Mouse (Mus musculus) hindbrain, postnatal 0 days (tissue): ENCODE results near the gene Ino80e. TPM values are rescaled to one million over a fixed set of nuclear protein-coding genes. Genes with fewer than 3 reads are reported as not detected.

Experiments
- ATAC-seq: fragments of 200-750 bp; cut with Nextera tagmentation; 2 replicates; pipeline ENCODE4 v1.8.0; 2017; ENCODE audit warnings: mild to moderate bottlenecking, moderate TSS enrichment, moderate library complexity
- DNase-seq: peaks from one replicate; pipeline ENCODE4 v3.0.0-alpha.2; 2015; ENCODE audit warnings: low spot score
- H3K27ac ChIP-seq: fragments of 300-500 bp; sonication (generic); 2 replicates; pipeline ENCODE4 v1.5.1; 2014; ENCODE audit warnings: mild to moderate bottlenecking
- H3K27me3 ChIP-seq: fragments of 300-500 bp; sonication (generic); 2 replicates; pipeline ENCODE4 v1.6.1; 2014; ENCODE audit warnings: low read length, mixed read lengths; ENCODE audit not compliant: insufficient read depth
- H3K36me3 ChIP-seq: fragments of 300-500 bp; sonication (generic); 2 replicates; pipeline ENCODE4 v1.6.1; 2014; ENCODE audit warnings: low read length, mixed read lengths; ENCODE audit not compliant: insufficient read depth
- H3K4me1 ChIP-seq: fragments of 300-500 bp; sonication (generic); 2 replicates; pipeline ENCODE4 v1.6.1; 2014; ENCODE audit warnings: antibody characterized with exemption, low read length, mixed read lengths; ENCODE audit not compliant: insufficient read depth
- H3K4me2 ChIP-seq: fragments of 300-500 bp; sonication (generic); 2 replicates; pipeline ENCODE4 v1.6.1; 2014; ENCODE audit warnings: low read depth, mild to moderate bottlenecking, low read length, moderate library complexity, mixed read lengths
- H3K4me3 ChIP-seq: fragments of 300-500 bp; sonication (generic); 2 replicates; pipeline ENCODE4 v1.5.1; 2014; ENCODE audit warnings: low read length
- H3K9ac ChIP-seq: fragments of 300-500 bp; sonication (generic); replicated peaks from 2 replicates; pipeline ENCODE4 v1.6.1; 2014; ENCODE audit warnings: mild to moderate bottlenecking, low read length, moderate library complexity, mixed read lengths
- H3K9me3 ChIP-seq: fragments of 300-500 bp; sonication (generic); 2 replicates; pipeline ENCODE4 v1.6.1; 2016; ENCODE audit warnings: low read length, mixed read lengths
- CTCF ChIP-seq: IDR thresholded peaks from 2 replicates; pipeline ENCODE4 v1.5.1; 2016; ENCODE audit warnings: antibody characterized with exemption, control low read depth, low read depth
- WGBS: fragments of 180-500 bp; shearing (Covaris S2); extraction: QIAGEN DNeasy Blood & Tissue Kit; methylation state at CpG from one replicate; pipeline ENCODE4 v1.1.7; 2014; 5-methylcytosine and 5-hydroxymethylcytosine counted together
- polyA plus RNA-seq: library from polyadenylated mRNA; unstranded; fragments of >200 nt; fragmentation: Nextera tagmentation; extraction: Ambion mirVana; gene quantifications from 2 replicates; pipeline ENCODE4 v1.2.1, GENCODE M21; 2015
- total RNA-seq: library from RNA; depleted of rRNA; stranded (reverse); fragments of >200 nt; gene quantifications from 2 replicates; pipeline ENCODE4 v1.2.3, GENCODE M21; 2014

Ino80e gene
- total and polyA plus RNA-seq, 2 experiments from 2014 or later, result 66.9 to 85.5 TPM

DNA sequence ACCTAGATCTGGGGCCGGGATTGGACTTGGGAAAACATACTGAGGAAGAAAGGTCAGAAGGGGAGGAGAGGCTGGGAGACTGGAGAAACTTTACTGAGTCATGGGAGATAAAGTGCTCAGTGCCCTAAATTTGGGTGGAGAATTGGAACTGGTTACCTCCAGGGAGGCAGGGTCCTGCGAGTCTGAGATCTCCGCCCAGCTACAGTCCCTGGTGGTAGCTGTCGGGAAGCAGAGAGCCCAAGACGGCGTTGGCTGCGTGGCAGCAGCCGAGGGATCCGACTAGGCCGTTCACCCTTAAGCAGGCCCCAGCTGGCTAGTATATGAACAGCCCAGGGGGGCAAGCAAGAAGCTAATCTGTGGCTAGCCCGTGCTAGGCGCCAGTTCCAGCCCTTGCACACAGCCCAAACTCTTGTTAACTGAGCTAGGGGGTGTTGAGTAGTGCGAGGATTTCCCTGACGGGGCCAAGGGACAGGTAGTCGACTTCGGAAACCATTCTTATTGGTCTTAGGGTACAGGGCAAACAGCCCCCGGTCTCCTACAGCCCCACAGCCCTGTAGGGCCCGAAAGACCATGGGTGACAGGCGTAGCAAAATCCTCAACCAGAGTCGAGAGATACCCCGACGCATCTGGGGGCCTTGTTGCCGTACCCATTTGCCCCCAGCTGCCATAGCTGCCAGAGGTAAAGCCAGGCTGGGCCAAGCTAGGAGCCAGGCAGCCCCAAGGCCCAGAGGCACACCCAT is 7.8 kb upstream of the Ino80e start:
- ATAC-seq (no peak), DNase-seq (no peak)
- Histone ChIP-seq H3K4me3 (no peak overlapping the region), H3K27me3 (no peaks in the 10 kb centered on the region), H3K4me1 (no peaks in the 10 kb centered on the region), H3K27ac (no peak overlapping the region), H3K36me3 (peaks cover 89% of the 10 kb centered on the region), H3K9ac (no peak overlapping the region), H3K4me2 (no peak overlapping the region), H3K9me3 (no peaks in the 10 kb centered on the region)
- 87% methylated on average over 23 of the region's 23 CpGs for whole genome bisulfite sequencing
- TF ChIP-seq CTCF, result no peak

DNA sequence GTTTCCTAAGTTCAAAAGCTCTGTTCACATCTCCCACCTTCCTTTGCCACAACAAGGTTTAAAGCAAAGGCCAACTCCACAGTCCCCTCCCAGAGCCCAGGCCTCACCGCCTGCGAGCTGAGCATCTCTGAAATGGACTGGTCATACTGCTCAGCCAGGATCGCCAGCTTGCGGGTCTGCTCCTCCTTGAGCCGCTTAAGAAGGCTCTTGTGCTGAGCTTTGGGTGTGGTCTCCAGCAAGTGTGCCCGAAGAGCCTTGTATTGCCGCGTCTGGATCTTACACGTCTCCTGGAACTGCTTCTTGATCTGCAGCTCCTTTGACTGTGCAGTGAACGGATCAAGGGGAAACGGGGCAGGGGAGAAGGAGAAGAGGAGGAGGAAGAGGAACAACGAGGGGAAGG is 5.8 kb upstream of the Ino80e start:
- WGBS, result 84% methylated on average over 12 of the region's 12 CpGs
- H3K4me2 ChIP-seq, result no peak overlapping the region
- no peak overlapping the region for H3K9ac ChIP-seq
- no peak overlapping the region for H3K4me3 ChIP-seq
- peaks cover 8% of the 10 kb centered on the region for H3K4me1 ChIP-seq
- H3K9me3 ChIP-seq, result no peaks in the 10 kb centered on the region
- TF ChIP-seq CTCF, result no peak
- H3K27ac ChIP-seq, result no peak overlapping the region
- peaks cover 69% of the 10 kb centered on the region for H3K36me3 ChIP-seq
- no peak for DNase-seq
- no peaks in the 10 kb centered on the region for H3K27me3 ChIP-seq
- no peak for ATAC-seq

DNA sequence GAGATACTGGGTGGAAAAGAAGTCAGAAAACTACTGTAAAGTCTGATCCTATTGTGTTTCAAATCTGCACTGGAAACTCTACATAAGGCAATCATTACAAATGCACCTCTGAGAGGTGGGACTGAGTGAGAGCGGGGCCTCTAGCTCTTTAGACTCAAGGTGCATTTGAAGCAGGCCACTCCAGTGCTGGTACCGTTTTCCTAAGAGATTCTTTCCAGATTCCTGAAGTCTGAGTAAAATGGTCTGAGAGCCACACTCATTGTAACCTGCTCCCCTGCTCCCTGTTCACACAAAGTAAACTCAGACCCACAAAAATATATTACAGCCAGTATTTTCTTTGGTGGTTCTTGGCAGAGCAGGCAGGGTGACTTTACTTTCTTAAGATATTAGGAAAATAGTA is 5.4 kb upstream of the Ino80e start:
- Histone ChIP-seq H3K9me3 (no peaks in the 10 kb centered on the region), H3K4me1 (peaks cover 11% of the 10 kb centered on the region), H3K27me3 (no peaks in the 10 kb centered on the region), H3K9ac (no peak overlapping the region), H3K27ac (no peak overlapping the region), H3K4me3 (no peak overlapping the region), H3K36me3 (peaks cover 65% of the 10 kb centered on the region), H3K4me2 (no peak overlapping the region)
- 95% methylated on average over 2 of the region's 2 CpGs for WGBS
- no peak for TF ChIP-seq CTCF
- no peak for ATAC-seq
- no peak for DNase-seq

DNA sequence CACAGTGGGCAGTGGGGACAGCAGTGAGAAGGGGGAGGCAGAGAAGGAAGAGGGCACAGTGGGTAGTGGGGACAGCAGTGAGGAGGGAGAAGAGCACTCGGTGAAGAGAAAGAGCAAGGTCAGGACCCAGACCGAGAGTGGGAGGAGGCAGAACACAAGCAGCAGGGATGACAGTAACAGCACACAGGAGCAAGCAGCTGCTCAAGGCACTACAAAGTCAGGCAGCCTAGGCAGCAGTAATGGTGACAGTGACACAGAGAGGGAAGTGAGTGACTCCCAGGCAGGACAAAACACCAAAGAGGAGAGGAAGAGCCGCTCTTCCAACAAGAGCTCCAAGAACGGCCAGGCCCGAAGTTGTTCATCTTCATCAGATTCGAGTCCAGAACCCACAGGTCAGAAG is 1.6 kb upstream of the Ino80e start:
- DNase-seq (no peak), ATAC-seq (no peak)
- H3K9me3 ChIP-seq, result no peaks in the 10 kb centered on the region
- TF ChIP-seq CTCF, result no peak
- WGBS, result 51% methylated on average over 6 of the region's 6 CpGs
- peak overlapping the region; percentile 80; the same call in 1 of the 2 replicates for H3K27ac ChIP-seq
- peak overlapping the region; percentile 56; the same call in 1 of the 2 replicates for H3K4me3 ChIP-seq
- H3K36me3 ChIP-seq, result peaks cover 28% of the 10 kb centered on the region; the same call in 1 of the 2 replicates
- H3K9ac ChIP-seq, result peak overlapping the region; percentile 59
- no peaks in the 10 kb centered on the region for H3K27me3 ChIP-seq
- H3K4me1 ChIP-seq, result peaks cover 12% of the 10 kb centered on the region
- H3K4me2 ChIP-seq, result peak overlapping the region; percentile 75

DNA sequence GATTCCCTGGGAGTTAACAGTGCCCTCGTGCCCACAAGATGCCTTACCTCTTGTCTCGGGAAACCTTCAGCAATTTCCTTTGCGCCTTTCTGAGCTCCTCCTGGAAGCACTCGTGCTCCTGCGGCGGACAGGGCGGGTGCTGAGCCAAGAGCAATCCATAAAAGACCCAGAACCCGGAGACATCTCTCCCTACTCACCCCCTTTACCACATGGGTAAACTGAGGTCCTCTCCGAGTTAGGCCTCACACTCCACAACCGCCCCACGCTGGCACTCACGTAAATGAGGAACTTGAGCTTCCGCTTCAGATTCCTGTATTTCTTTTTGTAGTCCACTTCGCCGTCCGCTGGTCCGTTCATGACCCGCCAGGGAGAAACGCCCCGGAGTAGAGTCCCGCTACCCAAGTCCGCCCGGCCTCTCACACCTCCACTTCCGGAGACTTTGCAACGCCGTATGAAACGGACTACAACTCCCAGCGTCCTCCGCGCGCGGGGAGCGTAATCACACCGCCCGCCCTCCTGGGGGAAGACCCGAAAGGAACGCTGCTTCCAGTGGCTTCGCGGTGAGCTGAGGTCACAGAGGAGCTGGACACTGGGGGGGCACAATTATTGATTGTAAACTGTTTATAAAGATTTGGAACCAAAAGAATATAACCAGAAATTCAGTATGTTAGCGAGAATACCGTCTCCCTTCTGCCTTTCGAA is 597 bp downstream of the Ino80e start, which contains the start of gene Hirip3:
TSS of gene Hirip3 (plus strand) at position 544 of the 702 bp plus-strand sequence.
- peaks cover 20% of the 10 kb centered on the region; the same call in 1 of the 2 replicates for H3K36me3 ChIP-seq
- peak within 1 kb of the TSS; percentile 80 for H3K27ac ChIP-seq
- WGBS, result 1% methylated on average over 42 of the region's 42 CpGs
- peak within 1 kb of the TSS; percentile 59 for H3K9ac ChIP-seq
- peak within 1 kb of the TSS; percentile 75 for H3K4me2 ChIP-seq
- H3K27me3 ChIP-seq, result no peaks in the 10 kb centered on the region
- ATAC-seq, result peak; percentile 89
- H3K4me1 ChIP-seq, result peaks cover 12% of the 10 kb centered on the region
- TF ChIP-seq CTCF, result no peak
- peak; percentile 97 for DNase-seq
- no peaks in the 10 kb centered on the region for H3K9me3 ChIP-seq
- peak within 1 kb of the TSS; percentile 56 for H3K4me3 ChIP-seq

DNA sequence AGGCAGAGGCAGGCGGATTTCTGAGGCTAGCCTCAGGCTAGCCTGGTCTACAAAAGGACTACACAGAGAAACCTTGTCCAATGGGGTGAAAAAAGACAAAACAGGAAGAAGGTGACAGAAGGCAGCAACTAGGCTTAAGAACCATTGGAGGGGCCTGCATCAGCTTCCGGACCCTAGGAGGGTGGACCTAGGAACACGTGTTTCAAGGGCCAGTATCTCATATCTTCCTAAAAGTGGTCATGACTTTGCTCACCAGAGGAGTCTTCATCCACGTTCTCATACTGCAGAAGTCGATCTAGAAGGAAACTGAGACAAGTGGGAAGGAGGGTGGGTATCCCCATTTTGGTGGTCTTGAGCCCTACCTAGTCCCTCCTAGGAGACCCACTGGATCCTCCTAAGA is 1.2 kb downstream of the Ino80e start:
- Histone ChIP-seq H3K4me2 (peak overlapping the region; percentile 75), H3K27ac (no peak overlapping the region), H3K36me3 (peaks cover 17% of the 10 kb centered on the region; the same call in 1 of the 2 replicates), H3K9ac (peak overlapping the region; percentile 59), H3K27me3 (no peaks in the 10 kb centered on the region), H3K4me3 (peak overlapping the region; percentile 56), H3K4me1 (peaks cover 12% of the 10 kb centered on the region), H3K9me3 (no peaks in the 10 kb centered on the region)
- DNase-seq (no peak), ATAC-seq (no peak)
- TF ChIP-seq CTCF, result no peak
- 75% methylated on average over 5 of the region's 5 CpGs for WGBS
